Mouse (Mus musculus): Measurements from ENCODE around the gene Olfr191. TPM values are rescaled to one million over a fixed set of nuclear protein-coding genes. Genes with fewer than 3 reads are reported as not detected.

The Olfr191 gene
- not detected for total RNA-seq (2023)

DNA sequence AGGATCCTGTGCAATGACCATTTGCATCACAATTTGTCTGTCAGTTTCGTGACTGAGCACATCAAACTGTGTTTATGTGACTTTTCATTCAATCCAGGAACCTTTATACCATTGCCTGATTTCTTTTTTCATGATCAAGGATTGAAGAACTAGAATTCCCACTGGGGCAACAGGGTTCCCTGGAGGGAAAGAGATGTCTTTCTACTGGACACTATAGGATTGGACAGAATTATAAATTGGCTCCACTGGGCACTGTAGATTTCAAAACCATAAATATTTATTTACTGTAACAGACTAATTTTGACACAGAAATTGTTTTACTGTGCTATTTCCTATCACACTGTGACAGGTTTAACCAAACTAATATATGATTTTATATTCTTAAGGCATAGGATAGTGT, at the start of gene Olfr191:
Gene Olfr191 (minus strand): TSS at position 101 of the 400 bp plus-strand sequence.

DNA sequence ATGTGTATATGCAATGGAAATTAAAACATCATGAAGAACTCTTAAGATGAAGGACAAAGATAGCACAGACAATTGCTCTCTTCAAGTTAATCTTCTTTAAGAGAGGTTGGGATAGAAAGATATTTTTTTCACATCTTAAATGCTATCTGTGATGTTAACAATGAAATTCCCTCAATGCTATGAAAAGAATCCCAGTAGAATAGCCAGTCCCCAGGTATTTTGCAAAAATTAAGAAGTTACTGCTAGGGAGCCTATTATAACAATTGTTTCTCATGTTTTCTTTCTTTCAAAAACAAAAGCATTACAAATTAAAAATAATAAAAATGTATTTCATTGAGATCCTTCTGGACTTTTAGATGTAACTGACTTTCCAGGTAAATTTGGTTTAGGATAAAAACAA, 31.3 kb upstream of the Olfr191 start, which contains the start of gene Olfr194:
Gene Olfr194 (minus strand): TSS at position 101 of the 400 bp plus-strand sequence.

GRCm38 (mm10) chr16:59111781-59112180, 22.2 kb upstream of the Olfr191 start, which contains the start of gene Olfr193:
Olfr193 (minus strand) TSS chr16:59111881.

GRCm38 (mm10) chr16:59077905-59078304, 11.7 kb downstream of the Olfr191 start, which contains the start of gene Olfr190:
Olfr190 (minus strand) TSS chr16:59078005.

GRCm38 (mm10) chr16:59039710-59040109, 49.9 kb downstream of the Olfr191 start, which contains the start of gene Olfr187:
Olfr187 (minus strand) TSS chr16:59039767.

Other genes starting within 250 kb of the Olfr191 start
- not detected for gene Olfr177, start 215.1 kb downstream of the Olfr191 start, total RNA-seq (2023)
- not detected for gene Olfr178, start 197.8 kb downstream of the Olfr191 start, total RNA-seq (2023)
- gene Olfr181, start 161.1 kb downstream of the Olfr191 start, total RNA-seq (2023): not detected
- not detected for gene Olfr180, start 160.4 kb downstream of the Olfr191 start, total RNA-seq (2023)
- gene Olfr183, start 94.5 kb downstream of the Olfr191 start, total RNA-seq (2023): not detected
- gene Olfr186, start 59.5 kb downstream of the Olfr191 start, total RNA-seq (2023): not detected
- gene Olfr187, start 50.1 kb downstream of the Olfr191 start, total RNA-seq (2023): not detected
- gene Olfr190, start 11.8 kb downstream of the Olfr191 start, total RNA-seq (2023): not detected
- not detected for gene Olfr193, start 22.1 kb upstream of the Olfr191 start, total RNA-seq (2023)
- gene Olfr194, start 31.2 kb upstream of the Olfr191 start, total RNA-seq (2023): not detected
- not detected for gene Olfr195, start 57.2 kb upstream of the Olfr191 start, total RNA-seq (2023)
- not detected for gene Olfr196, start 80.6 kb upstream of the Olfr191 start, total RNA-seq (2023)
- not detected for gene Olfr198, start 113.7 kb upstream of the Olfr191 start, total RNA-seq (2023)
- not detected for gene Olfr199, start 129.9 kb upstream of the Olfr191 start, total RNA-seq (2023)
- not detected for gene Olfr201, start 182.8 kb upstream of the Olfr191 start, total RNA-seq (2023)
- gene Olfr202, start 197.0 kb upstream of the Olfr191 start, total RNA-seq (2023): not detected
- gene Olfr203, start 209.1 kb upstream of the Olfr191 start, total RNA-seq (2023): not detected
- gene Olfr204, start 228.4 kb upstream of the Olfr191 start, total RNA-seq (2023): not detected
- gene Olfr205, start 241.3 kb upstream of the Olfr191 start, total RNA-seq (2023): not detected